Mouse (Mus musculus) midbrain, embryonic 13.5 days (tissue): ENCODE data around the gene 2310034G01Rik. TPM values are rescaled to one million over a fixed set of nuclear protein-coding genes. Genes with fewer than 3 reads are reported as not detected.

Source experiments
- ATAC-seq: fragments of 200-750 bp; cut with Nextera tagmentation; 2 replicates; pipeline ENCODE4 v1.8.0; 2017; ENCODE audit warnings: mild to moderate bottlenecking, moderate TSS enrichment, moderate library complexity
- H3K27ac ChIP-seq: fragments of 300-500 bp; sonication (generic); 2 replicates; pipeline ENCODE4 v1.5.1; 2015; ENCODE audit warnings: inconsistent platforms, mild to moderate bottlenecking, moderate library complexity
- H3K27me3 ChIP-seq: fragments of 300-500 bp; sonication (generic); 2 replicates; pipeline ENCODE4 v1.6.1; 2015; ENCODE audit warnings: mild to moderate bottlenecking, inconsistent platforms
- H3K36me3 ChIP-seq: fragments of 300-500 bp; sonication (generic); 2 replicates; pipeline ENCODE4 v1.6.1; 2015; ENCODE audit warnings: mild to moderate bottlenecking, inconsistent platforms
- H3K4me1 ChIP-seq: fragments of 300-500 bp; sonication (generic); replicated peaks from 2 replicates; pipeline ENCODE4 v1.6.1; 2015; ENCODE audit warnings: inconsistent platforms
- H3K4me2 ChIP-seq: fragments of 300-500 bp; sonication (generic); replicated peaks from 2 replicates; pipeline ENCODE4 v1.6.1; 2015; ENCODE audit warnings: moderate library complexity, mild to moderate bottlenecking, inconsistent platforms
- H3K4me3 ChIP-seq: fragments of 300-500 bp; sonication (generic); replicated peaks from 2 replicates; pipeline ENCODE4 v1.5.1; 2015; ENCODE audit warnings: mild to moderate bottlenecking, inconsistent platforms
- H3K9ac ChIP-seq: fragments of 300-500 bp; sonication (generic); replicated peaks from 2 replicates; pipeline ENCODE4 v1.6.1; 2015; ENCODE audit warnings: mild to moderate bottlenecking, inconsistent platforms
- H3K9me3 ChIP-seq: fragments of 300-500 bp; sonication (generic); 2 replicates; pipeline ENCODE4 v1.6.1; 2016; ENCODE audit warnings: mild to moderate bottlenecking, inconsistent platforms
- WGBS: fragments of 180-500 bp; shearing (Covaris S2); methylation state at CpG from one replicate; pipeline ENCODE4 v1.1.7; 2015; 5-methylcytosine and 5-hydroxymethylcytosine counted together
- polyA plus RNA-seq: library from polyadenylated mRNA; unstranded; fragments of >200 nt; fragmentation: Nextera tagmentation; extraction: Ambion mirVana; gene quantifications from 2 replicates; pipeline ENCODE4 v1.2.1, GENCODE M21; 2015

2310034G01Rik gene
- polyA plus RNA-seq, 1 experiment from 2014 or later, result 1.7 TPM

DNA sequence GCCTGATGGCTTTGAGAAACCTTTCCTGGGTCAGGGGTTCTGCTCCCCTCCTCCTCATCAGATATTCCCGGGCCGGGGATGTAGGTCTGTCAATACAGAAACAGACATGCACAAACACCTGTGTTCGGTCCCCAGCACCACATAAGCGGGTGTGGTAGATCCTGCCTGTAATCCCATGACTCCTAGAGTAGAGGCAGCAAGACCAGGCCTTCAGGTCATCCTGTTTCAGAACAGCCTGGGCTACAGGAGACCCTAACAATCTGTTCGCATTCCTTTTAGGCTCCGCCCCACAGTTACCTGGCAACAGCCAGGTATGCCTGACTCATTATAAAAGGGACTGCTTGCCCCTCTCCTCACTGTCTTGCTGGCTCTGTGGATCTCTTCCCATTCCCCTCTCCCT lies 552 bp downstream of the 2310034G01Rik start:
- Histone ChIP-seq H3K9me3 (no peaks in the 10 kb centered on the region), H3K9ac (peak overlapping the region; percentile 77), H3K27ac (no peak overlapping the region; the same call in 1 of the 2 replicates), H3K4me2 (peak overlapping the region; percentile 93), H3K4me3 (peak overlapping the region; percentile 68), H3K27me3 (peaks cover 38% of the 10 kb centered on the region), H3K4me1 (peaks cover 21% of the 10 kb centered on the region), H3K36me3 (no peaks in the 10 kb centered on the region)
- WGBS, result 30% methylated on average over 6 of the region's 6 CpGs
- peak; percentile 16; the same call in 1 of the 2 replicates for ATAC-seq

DNA sequence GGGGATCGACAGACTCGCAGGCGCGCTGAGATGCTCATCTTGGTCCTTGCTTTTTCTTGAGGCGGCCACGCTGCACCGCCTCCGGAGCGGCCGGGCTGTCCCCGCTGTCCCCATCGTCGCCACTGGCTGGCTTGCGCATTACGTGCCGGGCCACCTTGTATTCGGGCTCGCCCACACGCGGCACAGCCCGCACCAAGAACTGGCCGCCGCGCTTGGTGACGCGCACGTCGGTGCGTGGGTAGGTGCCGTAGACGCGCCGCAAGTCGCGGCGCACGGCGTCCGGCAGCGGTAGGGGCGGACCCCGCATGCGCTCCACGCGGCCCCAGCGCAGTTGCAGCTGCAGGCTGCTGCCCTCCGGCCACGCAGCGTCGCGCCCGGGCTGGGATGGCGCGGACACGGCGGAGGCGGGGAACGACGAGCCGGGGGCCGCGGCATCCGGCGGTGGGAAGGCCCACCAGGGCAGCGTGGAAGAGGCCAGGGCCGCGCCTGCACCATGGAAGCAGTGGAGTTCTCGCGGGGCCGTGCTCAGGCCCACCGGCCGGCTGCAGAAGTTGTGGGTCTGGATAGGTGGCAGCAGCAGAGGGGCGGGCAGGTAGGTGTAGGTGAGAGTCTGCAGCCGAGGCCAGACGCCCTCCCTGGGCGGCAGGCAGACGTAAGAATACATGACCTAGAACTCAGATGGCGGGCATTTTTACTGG lies 1.2 kb downstream of the 2310034G01Rik start:
- WGBS, result under 1% methylated on average over 73 of the region's 78 CpGs
- peak overlapping the region; percentile 68 for H3K4me3 ChIP-seq
- peak overlapping the region; percentile 93 for H3K4me2 ChIP-seq
- peak overlapping the region; percentile 91 for H3K27ac ChIP-seq
- peaks cover 42% of the 10 kb centered on the region for H3K27me3 ChIP-seq
- ATAC-seq, result peak; percentile 96
- H3K4me1 ChIP-seq, result peaks cover 21% of the 10 kb centered on the region
- no peaks in the 10 kb centered on the region for H3K9me3 ChIP-seq
- peak overlapping the region; percentile 77 for H3K9ac ChIP-seq
- H3K36me3 ChIP-seq, result no peaks in the 10 kb centered on the region

DNA sequence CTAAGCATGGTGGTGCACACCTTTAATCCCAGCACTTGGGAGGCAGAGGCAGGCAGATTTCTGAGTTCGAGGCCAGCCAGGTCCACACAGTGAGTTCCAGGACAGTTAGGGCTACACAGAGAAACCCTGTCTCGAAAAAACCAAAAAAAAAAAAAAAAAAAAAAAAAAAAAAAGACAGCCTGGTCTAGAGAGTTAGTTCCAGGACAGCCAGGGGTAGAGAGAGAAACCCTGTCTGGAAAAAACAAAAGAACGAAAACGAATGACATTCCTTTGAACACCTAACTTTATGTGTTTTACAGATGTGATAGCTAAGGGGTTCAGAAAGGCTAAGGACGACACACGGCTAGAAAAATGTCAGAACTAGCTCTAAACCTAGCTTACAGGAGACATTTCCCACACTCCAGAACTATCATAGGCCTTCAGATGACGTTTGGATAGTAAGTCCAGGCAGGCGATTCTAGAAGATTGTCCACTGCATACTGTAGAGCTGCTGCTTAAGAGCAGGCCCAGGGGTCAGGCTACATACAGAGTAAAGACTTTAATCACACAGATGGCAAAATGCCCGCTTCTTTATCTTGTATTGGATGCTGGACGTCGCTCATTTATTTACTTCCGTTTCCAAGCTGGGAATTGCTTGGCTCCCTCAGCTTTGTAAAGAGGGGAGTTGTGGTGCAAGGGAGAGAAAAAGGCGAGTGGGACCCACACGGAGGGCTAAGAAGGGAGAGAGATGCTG lies 2.0 kb downstream of the 2310034G01Rik start:
- Histone ChIP-seq H3K27me3 (peaks cover 46% of the 10 kb centered on the region), H3K4me3 (peak overlapping the region; percentile 68), H3K4me2 (peak overlapping the region; percentile 93), H3K36me3 (no peaks in the 10 kb centered on the region), H3K27ac (peak overlapping the region; percentile 91), H3K9me3 (no peaks in the 10 kb centered on the region), H3K9ac (peak overlapping the region; percentile 77), H3K4me1 (peaks cover 21% of the 10 kb centered on the region)
- 31% methylated on average over 14 of the region's 14 CpGs for WGBS
- ATAC-seq, result peak; percentile 43

DNA sequence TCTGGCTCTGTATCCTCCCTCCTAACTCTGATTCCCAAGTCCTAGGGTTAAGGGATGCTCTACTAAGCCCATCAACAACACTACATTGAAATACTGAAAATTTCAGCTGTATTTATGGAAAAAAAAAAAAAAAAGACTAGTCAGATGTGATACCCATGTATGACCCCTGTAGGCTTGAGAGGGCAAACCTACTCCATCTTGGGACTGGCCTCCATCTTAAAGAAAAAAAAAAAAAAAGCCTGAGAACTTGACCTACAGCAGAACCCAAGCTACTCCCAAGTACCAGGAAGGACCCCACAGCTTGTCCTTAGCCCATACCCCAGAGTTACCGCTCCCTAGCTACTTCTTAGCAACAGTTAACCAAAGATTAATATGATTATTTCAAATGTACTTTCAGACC lies 3.0 kb downstream of the 2310034G01Rik start:
- Histone ChIP-seq H3K9me3 (no peaks in the 10 kb centered on the region), H3K27ac (no peak overlapping the region), H3K9ac (no peak overlapping the region), H3K36me3 (no peaks in the 10 kb centered on the region), H3K4me2 (no peak overlapping the region), H3K27me3 (peaks cover 41% of the 10 kb centered on the region), H3K4me3 (no peak overlapping the region), H3K4me1 (peaks cover 21% of the 10 kb centered on the region)
- ATAC-seq, result no peak
- WGBS, result 98% methylated on average over 1 of the region's 1 CpGs

DNA sequence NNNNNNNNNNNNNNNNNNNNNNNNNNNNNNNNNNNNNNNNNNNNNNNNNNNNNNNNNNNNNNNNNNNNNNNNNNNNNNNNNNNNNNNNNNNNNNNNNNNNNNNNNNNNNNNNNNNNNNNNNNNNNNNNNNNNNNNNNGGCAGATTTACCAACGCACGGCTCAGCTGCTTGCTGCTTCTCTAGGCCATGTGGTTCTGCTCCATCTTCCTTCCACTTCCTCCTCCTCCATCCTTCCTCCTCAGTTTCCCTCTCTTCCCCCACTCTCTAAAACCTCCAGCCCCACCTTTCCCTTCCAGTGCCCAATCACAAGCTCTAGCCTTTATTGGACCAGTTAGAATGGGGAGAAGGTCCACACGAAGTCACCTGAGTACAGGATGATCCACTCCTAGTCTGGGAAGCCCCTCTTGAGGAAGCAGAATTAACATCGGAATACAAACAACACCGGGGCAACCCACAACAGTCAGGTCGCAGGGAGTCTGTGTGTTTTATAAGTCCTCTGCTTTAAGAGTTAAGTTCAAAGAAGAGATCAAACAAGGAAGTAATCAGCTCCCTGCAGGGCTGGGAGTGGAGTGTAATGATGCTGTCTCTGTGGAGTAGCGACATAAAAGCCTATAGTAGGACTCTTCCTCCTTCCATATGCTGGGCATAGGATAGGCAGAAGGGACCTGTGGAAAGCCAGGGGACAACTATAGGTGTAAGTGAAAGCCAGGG lies 5.2 kb downstream of the 2310034G01Rik start:
- H3K27me3 ChIP-seq, result peaks cover 30% of the 10 kb centered on the region
- ATAC-seq, result no peak
- no peak overlapping the region for H3K4me2 ChIP-seq
- H3K36me3 ChIP-seq, result no peaks in the 10 kb centered on the region
- H3K4me1 ChIP-seq, result peaks cover 16% of the 10 kb centered on the region
- WGBS, result 27% methylated on average over 7 of the region's 7 CpGs
- H3K4me3 ChIP-seq, result no peak overlapping the region
- H3K9ac ChIP-seq, result no peak overlapping the region
- H3K9me3 ChIP-seq, result no peaks in the 10 kb centered on the region
- H3K27ac ChIP-seq, result no peak overlapping the region

DNA sequence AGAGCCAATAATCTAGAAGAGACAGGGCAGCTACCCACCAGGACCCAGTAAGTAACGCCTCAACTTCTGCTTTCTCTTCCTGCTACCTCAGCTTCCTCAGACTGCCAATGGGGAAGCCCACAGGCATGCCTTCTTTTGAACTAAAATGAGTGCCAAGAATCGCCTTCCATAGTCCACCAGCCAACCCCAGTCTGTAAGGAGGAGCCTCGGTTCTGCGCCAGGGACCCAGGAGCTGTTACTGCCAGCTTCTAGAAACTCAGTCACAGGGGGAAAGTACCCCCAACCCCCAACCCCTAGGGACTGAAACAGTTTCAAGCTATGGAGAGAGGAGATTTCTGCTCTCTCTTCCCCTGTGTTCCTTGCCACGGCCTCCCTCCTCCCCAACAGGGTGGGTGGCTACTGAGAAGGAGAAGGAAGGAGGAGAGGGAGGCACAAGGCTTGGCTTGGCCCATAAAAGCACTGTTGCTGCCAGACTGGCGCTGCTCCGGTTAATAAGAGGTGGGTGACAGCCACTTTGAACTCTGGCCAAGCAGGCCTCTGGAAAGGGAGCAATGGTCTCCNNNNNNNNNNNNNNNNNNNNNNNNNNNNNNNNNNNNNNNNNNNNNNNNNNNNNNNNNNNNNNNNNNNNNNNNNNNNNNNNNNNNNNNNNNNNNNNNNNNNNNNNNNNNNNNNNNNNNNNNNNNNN lies 10.7 kb downstream of the 2310034G01Rik start:
- 72% methylated on average over 7 of the region's 7 CpGs for WGBS
- Histone ChIP-seq H3K9me3 (no peaks in the 10 kb centered on the region), H3K4me3 (no peak overlapping the region), H3K4me2 (peak overlapping the region; percentile 71), H3K27ac (peak overlapping the region; percentile 45; the same call in 1 of the 2 replicates), H3K27me3 (peaks cover 13% of the 10 kb centered on the region), H3K4me1 (peaks cover 22% of the 10 kb centered on the region), H3K36me3 (no peaks in the 10 kb centered on the region), H3K9ac (no peak overlapping the region)
- peak; percentile 18; the same call in 1 of the 2 replicates for ATAC-seq

DNA sequence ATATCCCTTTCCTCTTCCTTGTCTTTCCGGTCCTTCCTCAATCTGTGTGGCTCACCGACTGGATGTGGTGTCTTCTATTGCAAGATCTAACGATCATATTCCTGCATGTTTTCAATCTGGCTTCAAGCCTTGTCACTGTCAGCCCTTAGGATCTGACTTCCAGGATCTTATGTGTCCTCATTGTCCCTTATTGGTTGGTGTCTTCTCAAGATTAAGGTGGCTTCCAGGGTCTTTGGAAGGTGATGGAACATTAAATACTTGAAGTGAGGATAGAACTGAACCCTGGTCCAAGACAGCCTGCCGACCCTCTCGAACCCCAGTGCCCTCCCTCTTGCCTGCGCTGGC lies 11.2 kb downstream of the 2310034G01Rik start:
- H3K4me1 ChIP-seq, result peaks cover 22% of the 10 kb centered on the region
- WGBS, result 56% methylated on average over 6 of the region's 6 CpGs

DNA sequence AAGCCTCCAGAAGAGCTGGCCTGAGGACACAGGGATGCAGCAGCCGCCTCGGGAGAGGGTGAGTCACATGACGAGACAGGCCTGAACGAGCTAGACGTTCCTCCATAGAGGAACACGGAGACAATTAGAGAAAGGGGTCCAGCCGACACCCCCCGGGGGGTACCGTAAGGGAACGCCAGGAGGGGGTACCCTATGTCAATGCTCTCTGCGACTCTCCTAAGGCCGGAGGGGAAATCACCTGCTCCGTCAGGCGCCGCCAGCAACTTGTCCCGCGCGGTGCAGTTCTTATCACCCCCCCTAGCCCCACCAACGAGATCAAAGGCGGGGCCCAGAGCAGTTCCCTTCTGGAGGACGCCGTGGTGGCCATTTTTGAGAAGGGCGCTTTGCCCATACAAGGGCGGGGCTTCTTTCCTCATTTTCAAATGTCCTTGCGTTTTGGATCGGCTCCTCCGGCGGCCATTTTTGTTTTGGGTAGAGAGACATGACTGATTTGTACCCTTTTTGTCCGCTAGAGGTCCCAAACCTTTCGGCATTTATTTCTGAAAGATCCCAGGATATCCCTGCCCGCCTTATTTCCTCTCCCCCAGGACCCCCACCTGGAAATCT lies 11.7 kb downstream of the 2310034G01Rik start, which contains the start of gene Cuedc2:
TSS of gene Cuedc2 (minus strand) at position 372 of the 606 bp plus-strand sequence.
- WGBS, result under 1% methylated on average over 31 of the region's 31 CpGs
- Histone ChIP-seq H3K9ac (peak within 1 kb of the TSS; percentile 74), H3K27ac (peak within 1 kb of the TSS; percentile 85), H3K36me3 (no peaks in the 10 kb centered on the region), H3K4me1 (peaks cover 22% of the 10 kb centered on the region), H3K27me3 (peaks cover 6% of the 10 kb centered on the region; the same call in 1 of the 2 replicates), H3K9me3 (no peaks in the 10 kb centered on the region), H3K4me3 (peak within 1 kb of the TSS; percentile 68), H3K4me2 (peak within 1 kb of the TSS; percentile 71)
- ATAC-seq, result peak; percentile 88

More for the DNA sequence above, 11.2 kb downstream of the 2310034G01Rik start:
- no peaks in the 10 kb centered on the region for H3K9me3 ChIP-seq
- peak overlapping the region; percentile 45 for H3K27ac ChIP-seq
- H3K4me3 ChIP-seq, result peak overlapping the region; percentile 68
- no peaks in the 10 kb centered on the region for H3K36me3 ChIP-seq
- ATAC-seq, result peak; percentile 24
- peak overlapping the region; percentile 71 for H3K4me2 ChIP-seq
- peaks cover 10% of the 10 kb centered on the region; the same call in 1 of the 2 replicates for H3K27me3 ChIP-seq
- H3K9ac ChIP-seq, result peak overlapping the region; percentile 43; the same call in 1 of the 2 replicates

DNA sequence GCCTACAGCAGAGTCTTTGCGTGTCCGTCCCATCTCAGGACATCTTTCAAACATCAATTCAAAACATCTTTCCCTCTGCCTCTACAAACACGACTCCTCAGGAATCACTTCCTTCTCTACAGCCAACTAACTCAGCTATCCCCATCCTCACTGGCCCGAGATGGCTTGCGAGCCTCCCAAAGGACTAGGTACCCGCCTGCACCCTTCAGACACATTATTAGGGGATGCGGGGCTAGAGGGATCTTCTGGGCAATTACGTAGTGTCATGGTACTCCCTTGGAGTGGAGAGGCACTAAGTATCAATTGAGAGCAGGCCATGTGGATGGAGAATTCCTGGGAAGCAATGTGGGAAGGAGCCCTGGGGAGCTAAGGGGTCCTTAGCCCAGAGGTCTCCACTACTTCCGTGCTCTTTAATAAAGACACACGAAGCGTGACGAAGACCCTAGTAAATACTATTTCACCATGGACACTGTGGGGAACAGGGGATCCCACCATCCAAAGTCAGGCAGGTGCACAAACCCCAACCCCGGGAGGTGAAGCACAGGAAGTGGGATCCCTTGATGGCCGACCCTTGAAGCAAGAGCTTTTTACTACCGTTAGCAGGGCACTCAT lies 12.3 kb downstream of the 2310034G01Rik start:
- Histone ChIP-seq H3K27ac (peak overlapping the region; percentile 85), H3K4me3 (peak overlapping the region; percentile 68), H3K36me3 (no peaks in the 10 kb centered on the region; the same call in 1 of the 2 replicates), H3K9me3 (no peaks in the 10 kb centered on the region), H3K9ac (peak overlapping the region; percentile 74), H3K4me2 (peak overlapping the region; percentile 71), H3K4me1 (peaks cover 22% of the 10 kb centered on the region), H3K27me3 (peaks cover 6% of the 10 kb centered on the region; the same call in 1 of the 2 replicates)
- peak; percentile 25; the same call in 1 of the 2 replicates for ATAC-seq
- 28% methylated on average over 15 of the region's 15 CpGs for WGBS

DNA sequence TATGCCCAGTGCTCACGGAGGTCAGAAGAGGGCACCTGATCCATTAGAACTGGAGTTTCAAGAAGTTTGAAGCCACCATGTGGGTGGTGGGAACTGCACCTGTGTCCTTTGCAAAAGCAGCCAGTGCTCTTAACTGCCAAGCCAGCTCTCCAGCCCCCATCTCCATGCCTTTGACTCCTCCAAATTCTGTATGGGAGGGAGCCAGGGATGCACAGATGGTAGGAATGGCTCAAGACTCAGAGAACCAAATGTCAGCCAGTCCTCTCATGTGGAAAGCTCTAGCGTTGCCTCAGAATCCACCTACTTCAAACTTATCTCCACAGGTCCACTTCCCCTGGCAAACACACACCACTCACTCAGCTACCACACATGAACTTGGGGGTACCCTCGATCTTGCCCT lies 16.2 kb downstream of the 2310034G01Rik start:
- Histone ChIP-seq H3K9ac (no peak overlapping the region), H3K4me1 (peaks cover 29% of the 10 kb centered on the region), H3K4me2 (no peak overlapping the region), H3K27me3 (no peaks in the 10 kb centered on the region), H3K4me3 (no peak overlapping the region), H3K27ac (no peak overlapping the region), H3K36me3 (peaks cover 27% of the 10 kb centered on the region), H3K9me3 (no peaks in the 10 kb centered on the region)
- ATAC-seq, result no peak
- WGBS, result 83% methylated on average over 3 of the region's 3 CpGs
